Mouse (Mus musculus): Measurements from ENCODE around the gene Ankrd63. TPM values are rescaled to one million over a fixed set of nuclear protein-coding genes. Genes with fewer than 3 reads are reported as not detected.

Gene Ankrd63
- polyA plus RNA-seq (2012; rRNA removed), result 0.05 and 0.07 TPM in 2 replicates

GRCm38 (mm10) chr2:118703913-118704730 lies at the start of gene Ankrd63:
Gene Ankrd63 (minus strand): TSS chr2:118703963.

DNA sequence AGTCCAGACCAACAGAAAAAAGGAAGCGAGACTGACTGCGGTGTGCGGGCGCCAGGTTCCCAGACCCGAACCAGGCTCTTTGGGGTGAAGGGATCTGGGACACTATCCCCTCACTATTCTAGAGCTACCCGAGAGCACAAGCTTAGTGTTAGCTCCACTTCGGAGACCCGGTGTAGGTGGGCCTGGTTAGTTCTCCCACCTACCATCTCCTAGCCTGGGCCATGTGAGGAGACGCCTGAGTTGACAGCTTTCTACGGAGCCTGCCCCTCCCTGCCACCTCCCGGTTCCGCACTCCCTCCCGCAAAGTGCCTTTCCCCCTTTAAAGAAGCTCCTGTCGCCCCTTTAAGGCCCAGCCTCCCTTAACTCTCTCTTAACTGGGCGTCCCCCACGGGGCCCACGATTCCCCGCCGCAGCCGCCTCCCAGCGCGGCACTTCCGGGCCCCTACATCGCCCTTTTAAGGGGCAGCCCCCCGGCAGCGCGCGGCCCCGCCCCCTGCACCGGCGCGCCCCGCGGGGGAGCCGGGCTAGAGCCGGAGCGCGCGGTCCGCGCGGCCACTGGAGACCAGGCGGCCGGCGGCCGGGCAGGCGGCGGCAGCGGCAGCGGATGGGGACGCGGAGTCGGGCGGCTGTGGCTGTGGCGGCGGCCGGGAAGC lies 41.6 kb upstream of the Ankrd63 start, which contains the start of gene Inafm2:
Gene Inafm2 (plus strand): TSS at position 527 of the 653 bp plus-strand sequence.

GRCm38 (mm10) chr2:118728337-118728736 lies 24.6 kb upstream of the Ankrd63 start, which contains the start of gene Plcb2:
Gene Plcb2 (minus strand): TSS chr2:118728438.

GRCm38 (mm10) chr2:118662902-118663803 lies 40.6 kb downstream of the Ankrd63 start, which contains the start of gene Pak6:
Gene Pak6 (plus strand): TSS chr2:118663303.

Other genes with a start within 250 kb of the Ankrd63 start
- gene Srp14, start 224.3 kb downstream of the Ankrd63 start, polyA plus RNA-seq (2012; rRNA removed), result 65.6 and 68.7 TPM in 2 replicates
- 0.83 and 0.85 TPM in 2 replicates for gene Bmf, start 154.3 kb downstream of the Ankrd63 start, polyA plus RNA-seq (2012; rRNA removed)
- 34.7 and 37.0 TPM in 2 replicates for gene Bub1b, start 105.8 kb downstream of the Ankrd63 start, polyA plus RNA-seq (2012; rRNA removed)
- gene Pak6, start 40.7 kb downstream of the Ankrd63 start, polyA plus RNA-seq (2012; rRNA removed), result 0.32 and 0.50 TPM in 2 replicates
- gene Plcb2, start 24.5 kb upstream of the Ankrd63 start, polyA plus RNA-seq (2012; rRNA removed), result 2.8 and 3.7 TPM in 2 replicates
- 5.4 and 6.3 TPM in 2 replicates for gene Inafm2, start 41.8 kb upstream of the Ankrd63 start, polyA plus RNA-seq (2012; rRNA removed)
- gene Ccdc9b, start 58.7 kb upstream of the Ankrd63 start, polyA plus RNA-seq (2012; rRNA removed), result 0.38 and 0.41 TPM in 2 replicates
- gene Phgr1, start 68.8 kb upstream of the Ankrd63 start, polyA plus RNA-seq (2012; rRNA removed), result 0.08 TPM in 1 of 2 replicates, not detected in the other
- gene Disp2, start 75.8 kb upstream of the Ankrd63 start, polyA plus RNA-seq (2012; rRNA removed), result 0.18 and 0.23 TPM in 2 replicates
- gene Knstrn, start 110.0 kb upstream of the Ankrd63 start, polyA plus RNA-seq (2012; rRNA removed), result 53.8 and 63.8 TPM in 2 replicates
- 22.6 and 25.5 TPM in 2 replicates for gene Ivd, start 158.0 kb upstream of the Ankrd63 start, polyA plus RNA-seq (2012; rRNA removed)
- 4.4 and 5.5 TPM in 2 replicates for gene Bahd1, start 196.4 kb upstream of the Ankrd63 start, polyA plus RNA-seq (2012; rRNA removed)
- gene Chst14, start 222.5 kb upstream of the Ankrd63 start, polyA plus RNA-seq (2012; rRNA removed), result 3.5 TPM in 2 replicates

Data from liver, embryonic 14 days (tissue).